Mouse (Mus musculus): ENCODE data around the gene Gm10282.

Gene Gm10282

GRCm38 (mm10) chr8:72305210-72305905 is at the start of gene Gm10282:
Gm10282 (minus strand) TSS chr8:72305260.
- no peak for DNase-seq (ENCODE audit: low spot score in 2 of 2)

GRCm38 (mm10) chr8:72354272-72354671 is 49.2 kb upstream of the Gm10282 start:
- DNase-seq (ENCODE audit: low spot score in 2 of 2) = peak; percentile 92

GRCm38 (mm10) chr8:72353700-72354045 is 48.6 kb upstream of the Gm10282 start:
- no peak for DNase-seq (ENCODE audit: low spot score in 2 of 2)

GRCm38 (mm10) chr8:72352951-72353699 is 48.1 kb upstream of the Gm10282 start:
- no peak for DNase-seq (ENCODE audit: low spot score in 2 of 2)

- peak; percentile 76 to 77 for DNase-seq (ENCODE audit: low spot score in 2 of 2)
These were observed 46.4 kb upstream of the Gm10282 start for GRCm38 (mm10) chr8:72351405-72352005.

- DNase-seq (ENCODE audit: low spot score in 2 of 2) = peak; percentile 91 to 92
These were observed 45.7 kb upstream of the Gm10282 start for GRCm38 (mm10) chr8:72350727-72351126.

GRCm38 (mm10) chr8:72349838-72350237 is 44.8 kb upstream of the Gm10282 start:
- DNase-seq (ENCODE audit: low spot score in 2 of 2) = peak; percentile 66 to 71

GRCm38 (mm10) chr8:72348956-72349355 is 43.9 kb upstream of the Gm10282 start:
- DNase-seq (ENCODE audit: low spot score in 2 of 2) = no peak

GRCm38 (mm10) chr8:72348114-72348513 is 43.1 kb upstream of the Gm10282 start:
- DNase-seq (ENCODE audit: low spot score in 2 of 2) = peak; percentile 60 to 64

GRCm38 (mm10) chr8:72347553-72347952 is 42.5 kb upstream of the Gm10282 start:
- DNase-seq (ENCODE audit: low spot score in 2 of 2) = no peak

GRCm38 (mm10) chr8:72343725-72344124 is 38.7 kb upstream of the Gm10282 start:
- DNase-seq (ENCODE audit: low spot score in 2 of 2) = peak; percentile 72 to 77

- DNase-seq (ENCODE audit: low spot score in 2 of 2) = no peak
These were observed 37.7 kb upstream of the Gm10282 start for GRCm38 (mm10) chr8:72342556-72343300.

GRCm38 (mm10) chr8:72337034-72337433 is 32.0 kb upstream of the Gm10282 start:
- no peak for DNase-seq (ENCODE audit: low spot score in 2 of 2)

- no peak for DNase-seq (ENCODE audit: low spot score in 2 of 2)
These were observed 31.2 kb upstream of the Gm10282 start for GRCm38 (mm10) chr8:72336273-72336672.

GRCm38 (mm10) chr8:72334144-72334641 is 29.1 kb upstream of the Gm10282 start:
- DNase-seq (ENCODE audit: low spot score in 2 of 2) = no peak

GRCm38 (mm10) chr8:72333429-72334143 is 28.5 kb upstream of the Gm10282 start:
- DNase-seq (ENCODE audit: low spot score in 2 of 2) = no peak

- no peak for DNase-seq (ENCODE audit: low spot score in 2 of 2)
These were observed 26.6 kb upstream of the Gm10282 start for GRCm38 (mm10) chr8:72331631-72332030.

- no peak for DNase-seq (ENCODE audit: low spot score in 2 of 2)
These were observed 25.9 kb upstream of the Gm10282 start for GRCm38 (mm10) chr8:72330806-72331516.

- DNase-seq (ENCODE audit: low spot score in 2 of 2) = no peak
These were observed 24.1 kb upstream of the Gm10282 start for GRCm38 (mm10) chr8:72329116-72329515.

- DNase-seq (ENCODE audit: low spot score in 2 of 2) = no peak
These were observed 19.6 kb upstream of the Gm10282 start for GRCm38 (mm10) chr8:72324708-72325107.
